Mouse (Mus musculus) ovary, postnatal 14 days (tissue): ENCODE results near the gene Vegfd.
A peak's percentile ranks its signal among the peaks of the same experiment; 100 is the strongest.

Source experiments
- DNase-seq: peaks from one replicate; pipeline ENCODE4 v3.0.0; 2022; ENCODE audit warnings: low spot score

The Vegfd gene

GRCm38 (mm10) chrX:164419955-164420354 lies 46.8 kb downstream of the Vegfd start:
- DNase-seq, result no peak

DNA sequence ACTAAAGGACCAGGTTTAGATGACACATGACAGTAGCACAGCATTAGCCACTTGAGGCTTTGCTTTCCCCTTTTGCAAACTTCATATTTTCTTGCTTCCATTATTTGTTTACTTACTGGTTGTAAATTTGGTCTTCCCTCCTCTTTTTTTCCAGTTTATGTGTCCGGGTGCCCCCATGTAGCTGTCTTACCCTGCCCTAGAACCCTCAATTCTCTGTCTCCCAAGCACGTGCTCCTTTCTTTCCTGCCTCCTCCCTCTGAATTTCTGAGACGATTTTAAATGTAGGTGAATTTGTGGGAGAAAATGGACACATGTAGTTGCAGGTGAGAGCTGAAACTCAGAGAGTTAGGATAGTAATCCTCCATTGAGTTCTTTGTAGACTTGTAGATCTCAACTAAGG lies 47.3 kb downstream of the Vegfd start:
- no peak for DNase-seq

DNA sequence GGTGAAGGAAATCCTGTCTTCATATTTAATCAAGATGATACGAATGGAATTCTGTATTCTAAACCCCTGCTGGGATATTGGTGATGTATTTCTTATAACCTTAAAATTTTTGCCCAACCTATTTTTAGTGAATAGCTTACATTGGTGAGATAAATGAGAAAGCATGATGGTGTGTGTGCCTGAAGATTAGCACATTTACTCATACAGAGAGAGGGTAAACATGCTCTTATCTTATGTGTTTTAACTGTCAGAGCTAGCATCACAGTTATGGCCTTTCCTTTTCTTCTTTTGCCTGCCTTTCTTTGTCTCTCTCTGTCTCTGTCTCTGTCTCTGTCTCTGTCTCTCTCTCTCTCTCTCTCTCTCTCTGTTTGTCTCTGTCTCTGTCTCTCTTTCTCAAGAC lies 51.6 kb downstream of the Vegfd start:
- no peak for DNase-seq

DNA sequence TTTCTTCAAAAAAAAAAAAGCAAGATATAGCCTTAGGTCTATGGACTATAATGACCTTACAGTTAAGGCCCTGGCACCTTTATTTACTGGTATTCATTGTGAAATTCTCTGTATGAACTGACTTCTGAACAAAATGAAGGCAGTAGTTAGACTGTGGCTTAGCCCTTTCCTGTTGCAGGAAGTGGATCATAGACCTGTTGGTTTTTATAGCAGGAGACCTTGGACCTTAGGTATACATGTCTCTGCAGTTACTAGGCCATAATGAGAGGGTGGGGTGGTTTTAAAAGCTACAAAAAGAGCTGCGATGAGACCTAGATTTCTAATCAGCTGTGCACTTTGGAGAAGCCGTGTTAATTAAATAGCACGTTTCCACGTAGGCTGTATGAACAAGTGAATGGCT lies 54.1 kb downstream of the Vegfd start:
- no peak for DNase-seq

DNA sequence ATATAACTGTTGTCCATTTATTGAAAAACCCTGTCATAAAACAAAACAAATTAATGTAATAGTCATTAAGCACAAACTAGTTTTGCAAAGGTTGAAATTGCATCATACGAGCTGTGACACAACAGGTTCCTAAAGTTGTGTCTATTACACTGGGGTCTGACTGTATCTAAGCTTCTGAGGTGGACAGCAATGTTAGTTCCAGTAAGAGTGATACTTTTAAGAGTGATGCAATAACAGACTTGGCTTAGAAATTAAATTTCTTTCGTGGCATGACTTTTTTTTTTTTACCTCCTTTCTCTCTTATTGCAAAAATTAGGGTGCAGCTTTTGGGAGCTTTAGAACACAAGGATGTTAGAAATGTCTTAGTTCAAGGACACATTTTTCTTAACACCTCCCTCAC lies 55.0 kb downstream of the Vegfd start:
- no peak for DNase-seq

DNA sequence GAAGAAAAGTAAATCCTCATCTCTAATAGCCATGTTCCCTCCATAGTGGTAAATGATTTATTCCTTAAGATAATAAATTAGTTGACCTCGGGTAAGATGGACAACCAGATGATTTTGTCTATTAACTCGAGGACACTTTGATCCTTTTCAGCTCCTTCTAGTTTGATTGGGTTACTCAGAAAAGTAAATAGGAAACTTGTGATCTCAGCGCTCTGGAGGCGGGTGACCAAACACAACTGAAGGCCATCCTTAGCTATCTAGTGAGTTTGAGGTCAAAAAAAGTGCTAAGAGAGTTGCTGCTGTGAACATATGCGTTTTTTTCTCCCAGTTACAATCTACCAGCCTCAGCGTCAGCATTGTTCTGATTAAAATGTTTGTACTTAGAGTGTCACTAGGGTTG lies 57.4 kb downstream of the Vegfd start:
- DNase-seq, result no peak

GRCm38 (mm10) chrX:164431133-164431532 lies 58.0 kb downstream of the Vegfd start:
- no peak for DNase-seq

GRCm38 (mm10) chrX:164431541-164431940 lies 58.4 kb downstream of the Vegfd start:
- DNase-seq, result no peak

GRCm38 (mm10) chrX:164432682-164433081 lies 59.5 kb downstream of the Vegfd start:
- DNase-seq, result no peak

DNA sequence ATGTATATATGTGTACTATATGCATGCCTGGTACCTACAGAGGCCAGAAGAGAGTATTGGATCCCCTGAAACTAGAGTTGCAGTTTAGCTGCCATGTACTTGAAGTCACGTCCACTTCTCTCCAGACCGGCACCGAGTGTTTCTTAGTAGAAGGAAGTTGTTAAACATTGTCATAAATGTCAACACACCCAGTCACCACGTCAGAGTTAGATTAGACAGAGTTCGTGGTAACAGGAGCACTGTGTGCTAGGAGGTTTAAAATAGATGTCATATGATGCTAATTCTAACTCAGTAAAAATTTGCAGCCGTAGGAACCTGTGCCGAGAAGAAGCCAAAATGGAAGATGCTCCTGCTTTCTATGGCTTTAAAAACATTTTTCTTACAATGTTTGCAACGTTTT lies 63.5 kb downstream of the Vegfd start, which contains the start of gene Asb11:
Asb11 (plus strand) TSS at position 286 of the 400 bp plus-strand sequence.
- DNase-seq, result no peak

DNA sequence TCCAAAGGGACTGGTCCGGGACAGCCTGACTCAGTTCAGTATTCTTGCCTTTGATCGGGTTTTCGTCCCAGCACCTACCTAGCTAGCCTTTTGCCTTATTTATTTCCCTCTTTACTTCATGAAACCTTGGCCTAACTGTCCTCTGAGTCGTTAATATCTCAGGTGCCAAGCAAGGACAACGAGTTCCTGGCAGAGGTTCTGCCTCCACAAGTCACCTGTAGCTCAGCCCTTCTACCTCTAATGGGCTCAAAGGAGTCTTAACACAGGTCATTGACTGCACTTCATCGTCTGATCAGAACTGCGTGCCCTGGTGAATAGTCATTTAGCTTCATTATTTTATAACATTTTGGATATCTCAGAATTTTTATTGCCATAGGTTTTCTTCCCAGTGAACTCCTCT lies 66.3 kb downstream of the Vegfd start:
- DNase-seq, result no peak

- DNase-seq, result no peak
Measured at GRCm38 (mm10) chrX:164440140-164440539, 67.0 kb downstream of the Vegfd start.

DNA sequence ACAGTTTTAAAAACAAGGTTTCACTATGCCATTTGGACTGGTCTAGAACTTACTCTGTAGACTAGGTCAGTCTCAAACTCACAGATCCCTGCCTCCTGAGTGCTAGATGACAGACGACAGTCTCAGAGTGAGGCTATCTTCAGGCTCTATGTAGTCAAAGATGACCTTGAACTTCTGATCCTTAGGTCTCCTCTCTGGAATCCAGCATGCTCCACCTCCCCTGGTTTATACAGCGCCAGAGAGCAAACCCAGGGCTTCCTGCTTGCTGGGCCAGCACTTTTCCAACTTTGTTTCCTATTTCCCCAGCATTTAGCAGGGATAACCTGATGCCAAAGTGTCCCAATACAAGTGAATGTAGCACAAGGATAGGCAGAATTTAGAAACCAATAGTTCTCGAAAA lies 67.5 kb downstream of the Vegfd start:
- no peak for DNase-seq

- no peak for DNase-seq
Measured at GRCm38 (mm10) chrX:164441306-164441705, 68.1 kb downstream of the Vegfd start.

DNA sequence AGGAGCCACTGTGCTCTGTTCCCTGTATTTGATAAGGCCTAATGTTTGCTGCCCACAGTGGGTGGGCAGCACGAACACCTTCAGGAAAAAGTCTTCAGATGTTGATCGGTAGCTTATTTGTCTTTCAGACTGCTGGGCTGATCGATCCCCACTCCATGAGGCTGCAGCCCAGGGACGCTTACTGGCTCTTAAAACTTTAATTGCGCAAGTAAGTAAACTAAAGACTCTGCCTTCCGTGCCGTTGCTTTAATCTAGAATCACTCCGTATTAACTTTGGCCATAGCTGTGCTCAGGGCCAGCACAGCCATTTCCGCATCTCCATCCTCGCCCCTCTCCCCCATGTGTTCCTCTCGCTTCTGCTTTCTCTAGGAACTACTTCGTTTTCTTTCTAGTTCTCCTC lies 72.4 kb downstream of the Vegfd start:
- no peak for DNase-seq

DNA sequence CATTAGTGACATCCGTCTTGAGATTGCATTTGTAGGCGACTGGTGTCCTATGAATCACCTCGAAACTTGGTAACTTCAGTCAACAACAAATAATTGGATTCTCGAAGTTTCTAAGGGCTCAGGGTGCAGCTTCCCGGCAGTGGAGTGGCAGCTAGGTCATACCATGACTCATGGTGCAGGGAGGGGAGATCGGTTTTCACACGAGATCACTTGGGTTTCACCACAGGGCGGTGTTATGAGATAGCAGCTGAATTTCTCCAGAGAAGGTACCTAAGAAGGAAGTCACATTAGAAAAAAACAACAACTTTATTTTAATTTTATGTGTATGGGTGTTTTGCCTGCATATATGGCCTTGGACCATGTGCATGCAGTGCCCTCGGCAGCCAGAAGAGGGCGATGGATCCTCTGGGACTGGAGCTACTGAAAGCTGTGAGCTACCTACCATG lies 73.0 kb downstream of the Vegfd start:
- no peak for DNase-seq

DNA sequence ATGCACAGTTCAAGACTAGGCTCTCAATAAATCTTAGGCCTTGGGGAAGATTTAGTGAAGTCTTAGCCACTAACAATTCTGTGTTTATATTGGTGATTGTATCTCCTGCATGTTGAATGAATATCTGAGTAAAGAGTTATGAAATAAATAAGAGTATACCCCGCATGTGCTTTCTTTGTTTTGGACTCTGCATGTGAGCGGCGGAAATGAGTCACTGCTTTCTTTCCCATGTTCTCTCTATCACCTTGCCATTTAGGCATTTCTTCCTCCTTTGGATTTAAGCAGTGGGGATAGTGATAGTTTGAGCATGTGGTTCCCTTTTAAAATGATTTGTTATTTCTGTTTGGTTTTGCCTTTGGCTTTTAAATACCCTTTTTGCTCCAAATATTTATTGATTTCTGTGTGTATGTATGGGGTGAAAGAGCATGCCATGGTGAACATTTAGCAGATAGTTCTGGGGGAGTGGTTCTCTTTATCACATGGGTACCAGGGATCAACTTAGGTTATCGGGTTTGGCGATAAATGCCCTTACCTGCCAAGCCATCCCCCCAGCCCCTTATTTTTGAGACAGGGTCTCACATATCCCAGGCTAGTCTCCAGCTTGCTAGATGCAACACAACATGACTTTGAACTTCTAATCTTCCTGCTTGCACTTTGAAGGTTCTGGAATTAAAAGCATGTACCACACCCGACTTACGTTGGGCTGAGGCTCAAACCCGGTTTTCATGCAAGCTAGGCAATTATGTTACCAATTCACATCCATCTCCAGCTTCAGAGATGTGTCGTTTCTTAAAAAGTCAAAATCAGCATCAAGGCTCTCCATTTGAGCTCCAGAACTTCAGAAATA lies 73.9 kb downstream of the Vegfd start:
- no peak for DNase-seq

DNA sequence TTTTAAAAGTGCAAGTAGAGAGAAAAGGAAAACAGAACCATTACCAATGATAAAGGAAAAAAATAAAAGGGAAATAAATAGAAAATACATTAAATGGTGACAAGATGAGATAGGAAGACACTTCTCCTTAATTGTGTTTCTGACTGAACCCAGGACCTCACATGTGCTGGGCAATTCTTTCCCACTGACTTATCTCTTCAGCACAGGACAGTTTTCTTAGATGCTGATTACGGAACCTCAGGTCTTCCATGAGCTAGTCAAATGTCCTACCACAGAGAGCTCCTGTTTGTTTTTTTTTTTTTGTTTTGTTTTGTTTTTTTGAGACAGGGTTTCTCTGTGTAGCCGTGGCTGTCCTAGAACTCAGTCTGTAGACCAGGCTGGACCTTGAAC lies 74.5 kb downstream of the Vegfd start:
- DNase-seq, result no peak

DNA sequence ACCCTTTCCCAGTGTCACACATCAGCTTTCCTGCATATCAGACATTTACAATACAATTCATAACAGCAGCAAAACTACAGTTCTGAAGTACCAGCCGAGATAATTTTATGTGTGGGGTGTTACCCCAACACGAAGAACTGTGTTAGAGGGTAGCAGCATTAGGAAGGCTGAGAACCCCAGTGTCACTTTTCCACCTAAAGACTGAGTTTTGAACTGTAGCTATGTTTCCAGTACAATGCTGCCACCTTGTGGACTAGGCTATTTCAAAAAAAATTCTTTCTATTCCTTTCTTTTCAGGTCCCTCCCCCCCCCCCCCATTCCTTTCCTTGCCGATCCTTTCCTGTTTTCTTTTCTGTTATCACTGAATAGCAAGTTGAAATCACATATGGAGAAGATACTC lies 76.0 kb downstream of the Vegfd start:
- peak; percentile 16 for DNase-seq
